Mouse (Mus musculus) myocyte (in vitro differentiated cells): ENCODE measurements at regions not wholly inside any gene's neighbourhood (a gene's known extent, or its start where the extent isn't known, plus 50 kb on each side); places are given as distances from the start of the nearest gene placed in this dataset.

Source experiments
- H3K27me3 ChIP-seq: one replicate; pipeline ENCODE4 v1.6.1; 2011; ENCODE audit not compliant: control insufficient read depth, insufficient read depth, insufficient read length
- H3K36me3 ChIP-seq: one replicate; pipeline ENCODE4 v1.6.1; 2011; ENCODE audit not compliant: control insufficient read depth, insufficient read depth
- H3K4me2 ChIP-seq: one replicate; pipeline ENCODE4 v1.6.1; 2011; ENCODE audit warnings: low read depth, control low read depth
- H3K4me3 ChIP-seq: one replicate; pipeline ENCODE4 v1.5.1; 2011; ENCODE audit warnings: mild to moderate bottlenecking, control low read depth, moderate library complexity
- H3K79me2 ChIP-seq: one replicate; pipeline ENCODE4 v1.6.1; 2011; ENCODE audit not compliant: control insufficient read depth, insufficient read depth
- H3ac ChIP-seq: one replicate; pipeline ENCODE4 v1.6.1; 2011; ENCODE audit not compliant: control insufficient read depth, insufficient read length
- CEBPB ChIP-seq: IDR thresholded peaks from 2 replicates; pipeline ENCODE4 v1.6.1; 2011; ENCODE audit warnings: mild to moderate bottlenecking, moderate library complexity; ENCODE audit not compliant: poor library complexity, insufficient read depth, severe bottlenecking
- E2F4 ChIP-seq: IDR thresholded peaks from one replicate; pipeline ENCODE4 v1.6.1; 2011; ENCODE audit warnings: mild to moderate bottlenecking, control low read depth, moderate library complexity; ENCODE audit not compliant: insufficient read depth
- MAX ChIP-seq: IDR thresholded peaks from one replicate; pipeline ENCODE4 v1.6.1; 2011; ENCODE audit warnings: low read depth, mild to moderate bottlenecking, control low read depth
- MYOD1 ChIP-seq, 3 experiments: IDR thresholded peaks; one replicate each; pipeline ENCODE4 v1.6.1; 2011; ENCODE audit warnings: control low read depth in 2 of 3, low read depth in 2 of 3, mild to moderate bottlenecking in 2 of 3, moderate library complexity in 1 of 3; ENCODE audit not compliant: insufficient read length in 2 of 3, control insufficient read depth in 1 of 3
- MYOG ChIP-seq, 3 experiments: IDR thresholded peaks; one replicate each; pipeline ENCODE4 v1.6.1; 2011; ENCODE audit warnings: control low read depth in 2 of 3, low read depth in 2 of 3, mild to moderate bottlenecking in 2 of 3; ENCODE audit not compliant: insufficient read length in 2 of 3, control insufficient read depth in 1 of 3, insufficient read depth in 1 of 3
- POLR2A ChIP-seq: IDR thresholded peaks from one replicate; pipeline ENCODE4 v1.6.1; 2011; ENCODE audit warnings: low read depth, mild to moderate bottlenecking, control low read depth, moderate library complexity; ENCODE audit not compliant: insufficient read length
- POLR2AphosphoS2 ChIP-seq: IDR thresholded peaks from one replicate; pipeline ENCODE4 v1.6.1; 2011; ENCODE audit warnings: low read depth, control low read depth; ENCODE audit not compliant: insufficient read length
- REST ChIP-seq: IDR thresholded peaks from one replicate; pipeline ENCODE4 v1.6.1; 2011; ENCODE audit warnings: mild to moderate bottlenecking, control low read depth, moderate library complexity; ENCODE audit not compliant: insufficient read depth, insufficient read length
- SRF ChIP-seq: IDR thresholded peaks from one replicate; pipeline ENCODE4 v1.6.1; 2011; ENCODE audit warnings: low read depth; ENCODE audit not compliant: control insufficient read depth, insufficient read length
- TCF12 ChIP-seq: IDR thresholded peaks from one replicate; pipeline ENCODE4 v1.6.1; 2011; ENCODE audit warnings: mild to moderate bottlenecking, control low read depth; ENCODE audit not compliant: poor library complexity, insufficient read depth, severe bottlenecking
- TCF3 ChIP-seq: IDR thresholded peaks from one replicate; pipeline ENCODE4 v1.6.1; 2011; ENCODE audit warnings: low read depth, control low read depth; ENCODE audit not compliant: insufficient read length
- USF1 ChIP-seq: IDR thresholded peaks from one replicate; pipeline ENCODE4 v1.6.1; 2011; ENCODE audit warnings: low read depth, mild to moderate bottlenecking, control low read depth, moderate library complexity

GRCm38 (mm10) chr12:25281438-25281837 is 184.5 kb upstream of the Id2 start:
- no peak overlapping the region for H3K4me2 ChIP-seq
- no peaks in the 10 kb centered on the region for H3K36me3 ChIP-seq
- no peaks in the 10 kb centered on the region for H3K27me3 ChIP-seq
- no peaks in the 10 kb centered on the region for H3K79me2 ChIP-seq
- TF ChIP-seq POLR2A: no peak
- TF ChIP-seq E2F4: no peak
- no peak for TF ChIP-seq TCF3
- no peak for TF ChIP-seq REST
- no peak for TF ChIP-seq MAX
- no peak for TF ChIP-seq TCF12
- TF ChIP-seq MYOG (IDR thresholded peaks at IDR 0.05; ENCODE audit: control insufficient read depth in 1 of 3, insufficient read depth in 1 of 3, insufficient read length in 2 of 3, low read depth in 2 of 3): no peak
- no peak for TF ChIP-seq MYOD1 (IDR thresholded peaks at IDR 0.05; ENCODE audit: control insufficient read depth in 1 of 3, insufficient read length in 2 of 3, low read depth in 2 of 3)
- no peak overlapping the region for H3K4me3 ChIP-seq
- no peak overlapping the region for H3ac ChIP-seq

DNA sequence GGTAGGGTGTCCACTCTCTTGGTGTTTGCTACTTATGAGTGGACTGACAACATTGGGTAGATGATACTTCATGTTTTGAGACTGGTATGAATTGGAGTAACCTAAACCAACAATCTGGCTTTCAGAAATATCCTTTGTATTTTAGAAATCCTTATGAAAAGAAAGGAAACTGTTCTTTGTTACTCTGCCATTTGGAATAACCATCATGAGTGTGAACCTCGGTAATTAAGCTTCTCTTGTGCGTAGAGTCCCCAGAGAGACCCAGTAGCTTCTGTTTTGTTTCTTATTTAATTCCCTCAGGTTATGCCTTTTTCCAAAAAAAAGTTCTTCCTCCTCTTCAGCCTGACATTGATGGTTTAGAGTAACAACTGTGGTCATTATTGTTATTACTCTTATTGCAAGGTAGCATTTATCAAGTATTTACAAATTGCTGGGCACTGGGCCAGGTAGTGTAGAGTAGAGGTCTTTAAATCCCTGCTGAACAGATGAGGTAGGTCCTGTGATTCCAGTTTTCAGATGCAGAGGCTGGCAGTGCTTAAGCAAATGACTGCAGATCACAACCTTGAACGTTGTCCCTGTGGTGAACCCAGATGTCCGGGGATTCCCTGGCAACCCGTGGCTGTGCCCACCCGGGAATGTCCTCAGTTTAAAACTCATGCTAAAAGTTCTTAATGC is 176.8 kb upstream of the Id2 start:
- H3K27me3 ChIP-seq: no peaks in the 10 kb centered on the region
- H3ac ChIP-seq: no peak overlapping the region
- no peak overlapping the region for H3K4me2 ChIP-seq
- no peaks in the 10 kb centered on the region for H3K79me2 ChIP-seq
- no peak overlapping the region for H3K4me3 ChIP-seq
- TF ChIP-seq USF1 (no peak), SRF (no peak), MAX (no peak), MYOG (IDR thresholded peaks at IDR 0.05; ENCODE audit: control insufficient read depth in 1 of 3, insufficient read depth in 1 of 3, insufficient read length in 2 of 3, low read depth in 2 of 3) (no peak), REST (no peak), TCF12 (no peak), CEBPB (no peak), POLR2AphosphoS2 (no peak), MYOD1 (IDR thresholded peaks at IDR 0.05; ENCODE audit: control insufficient read depth in 1 of 3, insufficient read length in 2 of 3, low read depth in 2 of 3) (no peak), E2F4 (no peak), TCF3 (no peak), POLR2A (no peak)
- no peaks in the 10 kb centered on the region for H3K36me3 ChIP-seq

DNA sequence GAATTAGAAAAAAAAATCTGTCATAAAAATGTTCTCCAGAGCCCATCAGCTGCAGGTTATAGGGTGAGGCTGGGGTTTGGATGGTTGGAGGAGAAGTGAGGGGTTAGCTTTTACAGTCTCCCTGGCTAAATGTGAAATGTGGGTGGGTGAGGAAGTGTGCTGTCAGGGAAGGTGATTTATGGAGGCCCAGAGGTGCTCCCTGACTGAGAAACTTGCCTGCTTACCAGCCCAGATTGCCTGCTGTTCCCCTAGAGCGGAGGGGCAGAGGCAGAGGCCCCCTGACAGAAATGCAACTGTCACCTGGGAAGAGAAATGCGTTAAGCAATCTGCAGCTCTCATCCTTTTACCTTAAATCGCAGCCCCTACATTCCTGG is 175.8 kb upstream of the Id2 start:
- no peak for TF ChIP-seq E2F4
- TF ChIP-seq POLR2A: no peak
- TF ChIP-seq MYOD1 (IDR thresholded peaks at IDR 0.05; ENCODE audit: control insufficient read depth in 1 of 3, insufficient read length in 2 of 3, low read depth in 2 of 3): no peak
- TF ChIP-seq USF1: no peak
- no peak for TF ChIP-seq CEBPB
- no peak for TF ChIP-seq TCF3
- TF ChIP-seq SRF: no peak
- TF ChIP-seq POLR2AphosphoS2: no peak
- no peak for TF ChIP-seq REST
- no peak for TF ChIP-seq MYOG (IDR thresholded peaks at IDR 0.05; ENCODE audit: control insufficient read depth in 1 of 3, insufficient read depth in 1 of 3, insufficient read length in 2 of 3, low read depth in 2 of 3)
- no peak for TF ChIP-seq TCF12
- no peak for TF ChIP-seq MAX
- H3ac ChIP-seq: no peak overlapping the region
- H3K4me3 ChIP-seq: no peak overlapping the region
- H3K79me2 ChIP-seq: no peaks in the 10 kb centered on the region
- no peak overlapping the region for H3K4me2 ChIP-seq
- H3K27me3 ChIP-seq: no peaks in the 10 kb centered on the region
- no peaks in the 10 kb centered on the region for H3K36me3 ChIP-seq

DNA sequence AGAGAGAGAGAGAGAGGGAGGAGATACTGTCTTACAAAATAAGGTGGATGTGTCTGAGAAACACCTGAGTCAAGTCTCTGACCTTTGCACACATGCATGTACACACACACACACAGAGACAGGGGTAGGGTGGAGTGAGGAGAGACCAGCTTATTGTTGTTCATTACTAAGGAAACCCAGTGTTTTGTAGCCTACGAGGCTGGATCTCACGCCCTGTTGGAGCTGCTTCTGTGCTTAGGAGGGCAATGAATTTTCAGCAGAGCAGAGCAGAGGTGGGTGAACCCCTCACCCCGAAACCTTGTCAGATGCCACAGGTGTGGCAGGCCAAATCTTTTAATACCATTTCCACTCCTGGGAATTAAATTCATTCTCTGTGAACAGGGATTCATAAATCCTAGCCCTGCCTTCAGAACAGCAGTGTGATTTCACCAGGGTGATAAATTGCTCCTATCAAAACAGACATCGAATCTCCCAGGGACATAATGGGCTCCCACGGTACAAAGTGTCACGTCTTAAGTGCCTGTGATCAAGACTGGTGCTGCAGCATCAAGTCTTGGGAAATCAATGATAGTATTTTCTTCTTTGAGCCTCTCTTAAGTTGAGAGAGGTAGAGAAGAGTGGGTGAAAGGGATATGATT is 175.3 kb upstream of the Id2 start:
- H3K79me2 ChIP-seq: no peaks in the 10 kb centered on the region
- H3K4me2 ChIP-seq: no peak overlapping the region
- H3K4me3 ChIP-seq: no peak overlapping the region
- H3K27me3 ChIP-seq: no peaks in the 10 kb centered on the region
- H3K36me3 ChIP-seq: no peaks in the 10 kb centered on the region
- no peak overlapping the region for H3ac ChIP-seq
- TF ChIP-seq MAX (no peak), TCF12 (no peak), SRF (no peak), TCF3 (no peak), MYOD1 (IDR thresholded peaks at IDR 0.05; ENCODE audit: control insufficient read depth in 1 of 3, insufficient read length in 2 of 3, low read depth in 2 of 3) (no peak), MYOG (IDR thresholded peaks at IDR 0.05; ENCODE audit: control insufficient read depth in 1 of 3, insufficient read depth in 1 of 3, insufficient read length in 2 of 3, low read depth in 2 of 3) (no peak), USF1 (no peak), POLR2AphosphoS2 (no peak), REST (no peak), POLR2A (no peak), CEBPB (no peak), E2F4 (no peak)
